Mouse (Mus musculus) gonadal fat pad, adult 2 months (tissue): ENCODE results near the gene Rundc3a. TPM values are rescaled to one million over a fixed set of nuclear protein-coding genes. Genes with fewer than 3 reads are reported as not detected.
"Not testable (repeated sequence)": the region's sequence is repeated elsewhere in the genome, so short reads cannot be mapped to it uniquely, and the experiment has no call there.

Experiments used
- DNase-seq: peaks from one replicate; pipeline ENCODE4 v3.0.0-alpha.2; 2012; ENCODE audit warnings: low read depth
- polyA plus RNA-seq: library from polyadenylated mRNA; depleted of rRNA; stranded (reverse); fragments of >200 nt; gene quantifications from 2 replicates; pipeline ENCODE4 v1.2.3, GENCODE M21; 2012

The Rundc3a gene
- polyA plus RNA-seq, 1 experiment: 0.95 TPM

DNA sequence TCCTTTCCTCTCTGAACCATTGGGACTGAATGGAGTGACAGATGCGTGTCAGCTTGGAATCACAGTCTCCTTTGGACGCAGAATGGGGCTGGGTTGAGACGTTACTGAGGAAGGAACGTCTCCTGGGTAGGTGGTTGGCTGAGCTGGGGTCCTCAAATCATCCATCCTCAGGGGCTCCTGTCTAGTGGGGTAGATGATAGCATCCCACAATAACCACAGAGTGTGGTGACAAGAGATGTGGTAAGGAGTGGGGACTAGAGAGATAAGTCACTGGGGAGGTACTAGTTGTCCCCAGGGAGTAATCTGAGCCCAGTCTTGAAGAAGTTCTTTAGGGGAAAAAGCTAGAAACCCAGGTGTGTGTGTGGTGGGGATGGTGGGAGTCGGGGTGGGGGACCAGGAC, 24.9 kb upstream of the Rundc3a start:
- no peak for DNase-seq

DNA sequence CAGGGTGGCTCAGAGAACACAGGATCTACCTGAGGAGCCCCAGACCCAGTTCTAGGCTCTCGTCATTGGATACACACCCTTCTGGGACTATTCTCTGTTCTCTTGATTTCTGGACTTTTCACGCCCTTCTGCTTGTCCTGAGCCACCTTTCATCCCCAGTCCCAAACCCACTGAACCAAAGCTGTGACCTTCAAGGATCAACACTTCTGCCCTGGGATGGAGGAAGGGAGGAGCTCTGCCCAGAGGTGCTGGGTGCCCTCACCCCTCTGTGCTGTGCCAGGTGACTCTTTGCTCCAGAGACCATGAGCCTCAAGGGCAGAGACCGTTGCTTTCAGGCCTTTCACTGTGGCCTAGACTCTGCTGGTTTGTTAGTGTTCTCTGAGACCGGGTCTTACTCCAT, 23.9 kb upstream of the Rundc3a start:
- DNase-seq: no peak

DNA sequence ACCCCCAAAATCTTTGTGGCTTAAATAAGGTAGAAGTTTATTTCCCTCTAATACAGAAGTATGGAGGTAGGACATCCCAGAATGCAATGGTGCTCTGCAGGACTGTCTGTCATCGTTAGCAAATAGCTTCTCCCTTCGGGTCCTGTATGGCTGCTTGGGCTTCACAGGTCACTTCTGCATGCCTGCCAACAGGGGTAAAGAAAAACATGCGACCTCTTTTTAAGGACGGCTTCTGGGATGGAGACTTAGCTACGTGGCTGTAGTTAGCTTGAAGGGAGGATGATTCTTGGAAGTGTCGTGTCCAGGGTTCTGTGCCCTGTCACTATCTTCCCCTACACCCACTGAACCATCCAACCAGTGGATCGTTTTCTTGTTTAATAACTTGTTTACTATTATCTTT, 22.9 kb upstream of the Rundc3a start:
- DNase-seq: no peak

DNA sequence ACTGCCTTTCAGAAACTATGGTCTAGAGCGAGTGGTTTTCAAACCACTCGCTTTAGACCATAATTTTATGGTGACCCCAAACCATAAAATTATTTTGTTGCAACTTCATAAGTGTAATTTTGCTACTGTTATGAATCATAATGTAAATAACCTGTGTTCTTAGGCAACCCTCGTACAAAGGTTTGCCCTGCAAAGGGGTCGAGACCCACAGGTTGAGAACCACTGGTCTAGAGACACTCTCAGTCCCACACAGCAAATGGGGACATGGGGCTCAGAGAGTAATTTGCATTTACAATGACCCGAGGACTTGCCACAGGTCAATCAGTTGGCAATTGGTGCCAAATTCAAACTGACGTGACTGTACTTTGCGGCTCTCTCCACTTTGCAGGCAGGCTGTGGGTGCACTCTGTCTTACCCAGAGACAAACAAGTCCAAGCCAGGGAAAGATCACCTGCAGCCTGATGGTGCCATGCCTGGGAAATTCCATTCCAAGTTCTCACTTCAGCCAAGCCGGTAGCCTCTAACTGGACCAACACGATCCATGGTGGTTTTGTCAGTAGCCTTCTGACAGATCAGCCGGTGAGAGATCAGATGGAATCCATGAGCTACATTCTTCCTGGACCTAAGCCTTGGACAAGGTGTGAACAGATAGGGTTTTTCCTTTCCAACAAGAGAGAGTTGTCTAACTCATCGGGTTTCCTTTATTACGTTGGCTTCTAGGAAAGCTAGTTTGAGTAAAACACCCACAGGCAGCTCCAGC, 21.1 kb upstream of the Rundc3a start:
- DNase-seq: no peak

DNA sequence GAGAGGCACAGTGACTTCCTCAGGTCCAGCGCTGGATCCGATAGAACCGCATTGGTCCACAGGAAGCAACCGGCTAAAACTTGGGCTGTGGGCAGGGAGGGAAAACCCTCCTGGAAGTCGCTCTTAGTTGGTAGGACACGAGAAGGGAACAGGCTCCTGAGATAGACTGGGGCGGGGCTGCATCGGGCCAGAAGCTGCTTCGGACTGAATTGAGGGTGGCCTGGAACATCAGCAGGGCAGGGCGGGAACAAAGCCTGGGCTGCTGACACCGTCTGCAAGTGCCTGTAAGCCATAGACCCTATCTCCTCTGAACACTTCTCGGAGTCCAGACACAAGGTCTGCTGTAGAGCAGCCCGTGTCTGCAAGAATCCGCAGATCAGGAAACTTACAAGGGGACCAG, 20.3 kb upstream of the Rundc3a start:
- no peak for DNase-seq

DNA sequence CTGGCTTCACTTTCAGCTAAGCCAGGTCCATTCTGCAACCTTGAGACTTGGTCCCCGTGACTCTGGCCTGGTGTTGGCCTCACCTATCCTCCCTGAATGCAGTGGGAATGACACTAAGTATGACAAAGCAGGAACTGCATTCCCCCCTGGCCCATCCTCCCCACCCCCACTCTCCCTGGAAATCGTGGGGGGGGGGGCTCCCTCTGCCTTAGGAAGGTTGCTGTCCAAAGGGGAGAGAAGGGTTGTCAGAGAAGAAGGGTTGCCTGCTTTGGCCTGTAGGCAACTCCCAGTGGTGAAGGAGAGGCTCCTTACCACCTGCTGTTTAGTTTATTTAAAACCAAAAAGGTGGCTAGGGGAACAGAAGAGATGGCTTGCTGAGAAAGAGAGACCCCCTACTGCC, 19.6 kb upstream of the Rundc3a start:
- DNase-seq: no peak

DNA sequence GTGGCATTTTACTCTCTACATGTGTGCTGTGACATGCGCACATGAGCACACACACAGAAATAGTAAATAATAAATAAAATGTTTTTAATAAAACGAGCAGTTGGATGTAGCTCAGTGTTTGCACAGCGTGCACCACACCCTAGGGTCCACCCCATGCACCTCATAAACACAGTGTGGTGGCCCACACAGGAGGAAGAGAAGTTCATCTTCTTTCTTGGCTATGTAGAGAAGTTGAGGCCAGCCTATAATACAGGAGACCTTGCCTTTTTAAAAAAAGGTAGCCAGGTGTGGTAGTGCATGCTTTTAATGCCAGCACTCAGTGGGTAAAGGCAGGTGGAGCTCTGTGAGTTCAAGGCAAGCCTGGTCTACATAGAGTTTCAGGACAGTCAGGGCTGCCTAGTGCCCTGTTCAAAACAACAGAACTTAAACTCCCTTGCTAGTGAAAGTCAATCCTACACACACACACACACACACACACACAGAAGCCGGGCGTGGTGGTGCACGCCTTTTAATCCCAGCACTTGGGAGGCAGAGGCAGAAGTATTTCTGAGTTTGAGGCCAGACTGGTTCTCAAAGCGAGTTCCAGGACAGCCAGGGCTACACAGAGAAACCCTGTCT, 19.0 kb upstream of the Rundc3a start:
- DNase-seq: no peak

DNA sequence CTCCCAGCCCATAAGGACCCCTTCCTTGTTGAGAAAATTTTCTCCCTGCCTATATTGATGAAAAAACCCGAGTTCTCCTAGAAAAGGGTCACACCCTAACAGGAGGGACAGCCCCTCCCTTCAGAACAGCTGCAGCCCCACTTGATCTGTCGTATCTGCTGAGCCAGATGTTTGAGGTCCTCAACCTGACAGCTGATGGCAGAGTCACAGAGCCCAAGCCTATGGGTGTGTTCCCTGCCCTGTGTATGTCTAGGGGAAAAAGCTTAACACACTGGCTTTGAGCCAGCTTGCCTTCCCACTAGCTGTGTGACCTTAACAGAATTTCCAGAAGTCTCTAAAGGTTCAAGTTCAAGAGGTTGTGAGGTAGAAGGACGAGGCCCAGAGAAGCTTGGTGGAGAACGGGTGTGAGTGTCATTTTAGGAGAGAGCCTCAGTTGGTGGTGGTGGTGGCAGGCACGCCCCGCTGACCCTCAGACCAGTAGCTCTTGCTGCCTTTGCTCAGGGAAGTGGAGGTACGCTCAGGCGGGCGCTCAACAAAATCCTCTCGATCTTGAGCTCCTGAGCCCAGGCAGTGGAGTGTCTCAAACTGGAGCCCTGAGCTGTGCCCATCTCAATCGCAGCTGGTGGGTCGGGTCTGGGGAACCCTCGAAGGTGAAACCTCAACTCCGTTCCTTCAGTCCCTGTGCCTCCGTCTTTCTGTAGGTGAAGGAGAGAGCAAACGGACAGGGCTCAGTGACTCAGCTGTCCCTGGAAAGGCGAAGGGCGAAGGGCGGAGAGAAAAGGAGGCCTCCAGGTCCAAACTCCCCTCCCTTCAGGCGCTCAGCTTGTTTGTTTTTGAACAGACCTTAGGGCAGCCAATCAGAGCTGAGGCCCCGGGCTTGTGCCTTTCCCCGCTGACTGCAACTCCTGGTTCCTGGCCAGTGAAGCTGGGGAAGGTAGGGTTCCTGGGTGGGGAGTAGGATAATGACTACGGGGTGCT, 17.7 kb upstream of the Rundc3a start:
- DNase-seq: no peak

DNA sequence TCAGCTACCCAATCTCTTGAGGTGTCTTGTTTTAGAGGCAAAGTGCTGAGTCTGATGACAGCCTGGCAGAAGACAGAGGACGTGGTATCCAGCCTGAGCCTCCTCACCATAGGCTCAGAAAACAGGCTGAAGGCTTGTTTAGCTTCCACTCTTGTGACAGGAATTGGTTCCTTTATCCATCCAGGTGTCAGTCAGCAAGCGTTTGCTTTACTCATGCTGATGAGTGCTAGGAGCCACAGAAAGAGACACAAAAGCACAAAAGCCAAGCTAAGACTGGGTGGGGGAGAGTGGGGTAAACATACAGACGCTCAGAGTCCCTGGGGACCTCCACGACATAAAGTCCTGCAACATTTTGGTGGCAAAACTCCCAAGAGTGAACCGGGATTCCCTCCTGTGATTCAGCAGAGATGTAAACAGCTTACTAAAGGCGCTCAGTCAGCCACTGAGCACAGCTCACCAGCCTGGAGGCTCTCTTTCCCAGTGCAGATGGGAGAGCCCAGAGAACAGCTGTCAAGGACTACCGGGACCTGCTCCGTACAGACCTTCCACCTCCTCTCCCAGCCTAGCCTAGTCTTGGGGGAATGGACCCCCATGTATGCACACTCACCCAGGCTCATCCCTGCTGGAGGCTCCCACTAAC, 16.9 kb upstream of the Rundc3a start:
- DNase-seq: no peak

DNA sequence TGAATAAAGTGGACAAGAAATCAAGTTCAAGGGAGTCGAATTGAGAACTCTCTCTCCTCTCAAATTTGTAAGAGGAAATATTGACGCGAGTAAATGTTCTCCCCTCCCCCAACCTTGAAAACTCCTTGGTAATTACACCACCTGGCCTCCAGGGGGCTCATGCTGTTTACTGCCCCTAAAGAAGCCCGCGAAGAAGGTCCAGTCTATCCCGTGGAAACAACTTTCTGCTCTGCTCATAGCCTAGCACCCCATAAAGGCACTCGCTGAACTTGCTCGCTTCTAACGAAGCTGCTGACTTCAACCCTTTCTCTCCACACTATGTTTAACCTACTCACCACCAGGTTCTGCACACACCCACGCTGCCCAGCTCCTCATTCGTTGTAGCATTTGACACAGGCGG, 16.0 kb upstream of the Rundc3a start:
- no peak for DNase-seq

DNA sequence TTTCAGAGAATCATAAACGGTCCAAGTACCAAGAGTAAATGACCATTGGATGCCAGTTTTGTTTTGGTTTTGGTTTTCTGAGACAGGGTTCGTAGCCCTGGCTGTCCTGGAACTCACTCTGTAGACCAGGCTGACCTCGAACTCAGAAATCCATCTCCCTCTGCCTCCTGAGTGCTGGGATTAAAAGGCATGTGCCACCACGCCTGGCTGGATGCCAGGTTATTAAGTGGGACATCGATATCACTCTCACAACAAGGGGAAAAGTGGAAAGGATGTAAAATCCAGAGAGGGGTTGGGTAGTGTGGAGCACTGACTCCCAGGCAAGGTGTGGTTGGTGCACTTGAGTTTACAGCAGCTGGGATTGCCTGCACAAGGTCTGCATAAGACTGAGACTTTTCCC, 13.1 kb upstream of the Rundc3a start:
- DNase-seq: no peak

DNA sequence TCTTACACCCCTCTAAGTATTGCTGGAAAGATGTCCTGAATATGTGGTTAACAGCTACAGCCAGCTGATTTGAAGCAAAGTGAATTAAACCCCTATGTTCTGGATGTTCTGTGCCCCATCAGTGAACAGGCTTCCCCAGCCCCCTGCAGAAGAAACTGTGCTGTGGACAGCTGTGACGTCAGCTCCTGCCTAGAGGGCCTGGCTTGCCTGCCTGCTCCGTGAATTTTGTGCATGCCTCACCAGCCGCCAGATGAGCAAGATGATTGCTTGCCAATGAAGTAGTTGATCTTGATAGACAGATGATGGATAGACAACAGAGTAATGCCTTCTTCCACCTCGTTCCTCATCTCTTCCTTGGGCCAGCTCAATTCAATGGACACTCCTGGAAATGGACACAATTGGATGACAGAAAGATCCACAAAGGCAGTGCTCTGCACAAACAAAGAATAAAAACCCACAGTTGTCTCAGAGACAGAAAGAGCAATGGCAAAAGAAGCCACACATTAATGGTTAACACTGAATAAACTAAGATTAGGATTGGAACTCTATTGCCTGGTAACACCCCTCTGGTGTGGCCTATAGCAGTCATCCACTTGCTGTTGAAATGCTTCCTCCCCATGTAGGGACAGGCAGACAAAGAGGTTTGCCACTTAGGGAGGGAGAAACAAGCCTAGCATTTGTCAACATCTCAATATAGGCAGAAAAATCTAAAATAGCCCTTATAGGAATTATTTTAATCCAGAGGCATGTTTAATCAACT, 11.7 kb upstream of the Rundc3a start:
- DNase-seq: no peak

DNA sequence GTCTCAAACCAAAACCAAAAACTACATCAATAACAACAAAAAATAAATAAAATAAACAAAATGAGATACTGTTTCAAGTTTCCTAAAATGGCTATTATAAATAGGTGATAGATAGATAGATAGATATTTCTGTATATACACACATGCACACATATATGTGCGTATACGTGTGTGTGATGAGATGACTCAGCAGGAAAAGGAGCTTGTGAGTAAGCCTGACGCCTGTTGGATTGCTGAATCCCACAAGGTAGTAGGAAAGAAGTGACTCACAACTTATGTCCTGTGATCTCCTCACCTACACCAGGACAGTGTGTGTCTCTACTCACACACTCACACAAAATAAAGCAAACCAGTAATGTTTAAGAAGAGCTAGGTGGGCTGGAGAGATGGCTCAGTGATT, 10.4 kb upstream of the Rundc3a start:
- no peak for DNase-seq

DNA sequence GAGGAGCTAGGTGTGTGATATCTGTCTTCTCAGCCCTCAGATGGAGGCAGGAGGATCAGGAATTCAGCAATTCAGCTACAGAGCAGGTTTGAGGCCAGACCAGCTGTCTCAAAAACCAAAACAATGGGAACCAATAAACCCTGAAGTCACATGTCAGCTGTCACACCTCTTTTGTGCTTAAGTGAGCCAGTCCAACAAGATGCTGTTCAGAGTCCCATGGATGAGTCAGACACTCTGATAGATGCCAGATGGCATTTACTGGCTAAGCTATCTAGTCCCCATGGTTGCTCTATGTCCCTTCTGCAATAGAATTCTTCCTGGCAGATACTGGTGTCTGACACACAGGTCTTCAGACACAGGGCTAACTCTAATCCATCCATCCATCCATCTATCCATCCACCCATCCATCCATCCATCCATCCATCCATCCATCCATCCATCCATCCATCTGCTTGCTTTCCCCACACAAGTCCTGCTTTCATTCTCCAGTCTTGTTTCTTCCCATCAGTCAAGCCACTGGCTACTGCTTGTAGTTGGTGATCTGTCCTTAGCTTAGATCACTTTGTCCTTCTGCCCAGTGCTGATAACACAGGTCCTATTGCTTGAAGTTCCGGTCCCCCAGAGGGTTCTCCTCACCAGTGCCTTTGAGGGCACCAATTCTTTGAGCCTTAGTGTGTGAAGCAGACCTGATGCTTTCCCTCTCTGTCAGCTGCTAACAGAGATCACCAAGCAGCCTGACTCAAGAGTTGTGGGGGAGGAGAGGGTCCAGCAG, 9.7 kb upstream of the Rundc3a start:
- no peak for DNase-seq

DNA sequence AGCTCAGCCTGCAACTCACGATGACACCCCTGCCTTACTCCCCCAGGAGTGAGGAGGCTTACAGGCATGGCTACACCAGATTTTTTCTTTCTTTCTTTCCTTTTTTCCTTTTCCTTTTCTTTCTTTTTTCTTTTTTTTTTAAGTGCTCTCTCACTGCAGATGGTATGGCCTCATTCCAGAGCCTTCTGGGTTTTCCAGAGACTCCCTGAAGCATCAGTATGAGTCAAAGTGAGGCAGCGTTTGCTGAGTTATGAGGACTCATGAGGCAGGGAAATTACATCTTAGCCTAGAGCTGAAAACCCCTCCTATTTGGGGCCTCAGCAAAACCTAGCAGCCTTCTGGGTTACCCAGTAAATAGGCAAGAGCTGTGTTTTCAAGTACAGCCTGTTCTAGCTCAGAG, 8.8 kb upstream of the Rundc3a start:
- no peak for DNase-seq

DNA sequence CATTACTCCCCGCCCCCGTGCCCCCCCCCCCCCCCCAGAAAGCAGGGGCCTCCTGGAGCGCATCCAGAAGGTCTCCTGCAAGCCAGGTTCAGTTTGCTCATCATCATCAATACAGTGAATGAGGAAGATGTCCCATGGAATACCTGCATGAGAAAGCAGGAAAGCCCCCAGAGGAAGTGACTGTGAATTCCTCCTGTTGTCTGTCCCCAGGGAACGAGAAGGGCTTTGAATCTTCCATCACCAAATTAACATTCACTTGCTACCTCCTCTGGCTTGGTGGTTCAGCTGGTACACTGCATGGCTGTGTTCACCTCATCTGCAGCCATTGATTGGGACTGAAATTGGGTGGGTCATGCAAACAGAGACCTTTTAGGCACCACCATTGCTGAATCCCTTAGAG, 8.1 kb upstream of the Rundc3a start:
- DNase-seq: no peak

DNA sequence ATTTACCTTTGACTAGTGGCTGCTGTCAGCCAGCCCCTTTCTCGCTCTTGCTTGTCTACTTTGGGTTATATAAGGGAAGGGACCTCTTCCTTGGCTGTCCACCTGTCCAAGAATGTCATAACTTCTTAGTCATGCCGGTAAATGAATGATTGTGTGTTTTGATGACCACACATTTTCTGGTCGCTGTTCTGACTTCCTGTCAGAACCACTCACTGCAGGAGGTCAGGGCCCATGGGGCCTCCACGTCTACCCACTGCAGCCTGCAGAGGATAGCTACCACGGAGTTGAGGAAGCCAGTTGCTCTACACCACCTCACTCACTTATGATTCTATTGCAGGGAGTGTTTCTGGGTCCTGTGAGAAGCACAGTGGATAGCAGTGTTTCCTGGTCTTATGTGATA, 7.1 kb upstream of the Rundc3a start:
- no peak for DNase-seq

DNA sequence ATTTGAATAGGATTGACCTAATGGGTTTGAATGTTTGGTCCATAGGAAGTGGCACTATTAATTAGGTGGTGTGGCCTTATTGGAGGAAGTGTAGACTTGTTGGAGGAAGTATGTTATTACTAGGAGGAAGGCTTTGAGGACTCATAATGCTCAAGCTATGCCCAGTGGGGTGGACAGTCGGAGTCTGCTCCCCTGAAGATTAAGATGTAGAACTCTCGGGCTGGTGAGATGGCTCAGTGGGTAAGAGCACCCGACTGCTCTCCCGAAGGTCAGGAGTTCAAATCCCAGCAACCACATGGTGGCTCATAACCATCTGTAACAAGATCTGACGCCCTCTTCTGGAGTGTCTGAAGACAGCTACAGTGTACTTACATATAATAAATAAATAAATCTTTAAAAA, 3.8 kb upstream of the Rundc3a start:
- not testable (repeated sequence) for DNase-seq

DNA sequence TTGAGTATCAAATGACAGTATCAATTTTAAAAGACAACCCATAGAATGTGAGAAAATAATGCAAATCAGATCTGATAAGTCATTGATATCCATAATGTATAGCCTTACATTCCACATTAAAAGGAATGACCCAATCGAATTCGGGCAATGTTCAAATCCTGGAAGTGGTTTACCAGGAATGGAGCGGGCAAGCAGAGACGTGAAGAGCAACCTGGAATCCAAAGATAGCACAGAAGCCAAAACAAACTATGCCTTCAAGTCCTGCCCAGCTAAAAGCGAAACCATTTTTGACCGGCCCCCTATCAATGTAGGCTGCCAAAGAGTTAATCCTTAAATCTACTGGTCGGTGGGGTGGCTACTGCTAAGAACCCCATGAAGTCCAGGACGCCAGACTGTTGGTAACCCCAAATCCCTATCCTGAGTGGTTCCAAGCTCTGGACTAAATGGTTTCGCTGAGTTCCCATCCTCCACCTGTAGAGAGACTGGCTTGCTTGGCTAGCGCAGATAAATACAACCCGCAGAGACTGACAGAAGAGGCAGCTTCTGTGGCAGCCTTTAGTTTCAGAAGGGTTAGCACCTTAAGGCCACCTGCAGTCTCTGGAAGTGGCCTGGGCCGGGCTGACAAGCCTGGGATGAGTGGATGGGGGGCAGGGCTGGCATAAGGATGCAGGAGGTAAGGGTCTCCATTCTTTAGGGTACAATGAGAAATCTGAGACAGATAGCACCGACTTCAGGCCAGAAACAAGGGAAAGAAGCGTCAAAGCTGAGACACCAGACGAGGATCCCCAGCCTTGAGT, 564 bp upstream of the Rundc3a start:
- DNase-seq: no peak
